Mouse (Mus musculus) spleen, adult 18-20 months (tissue): ENCODE data around the gene Tomm7.
A peak's percentile ranks its signal among the peaks of the same experiment; 100 is the strongest.
"Not testable (repeated sequence)": the region's sequence is repeated elsewhere in the genome, so short reads cannot be mapped to it uniquely, and the experiment has no call there.

Source experiments
- DNase-seq, 2 experiments: peaks; one replicate each; pipeline ENCODE4 v3.0.0; 2022; ENCODE audit warnings: mixed read lengths in 2 of 2

The Tomm7 gene

GRCm38 (mm10) chr5:23850345-23851159 is 6.6 kb upstream of the Tomm7 start:
- peak; percentile 87 to 97 for DNase-seq

GRCm38 (mm10) chr5:23845141-23845540 is 1.2 kb upstream of the Tomm7 start:
- no peak for DNase-seq

- no peak for DNase-seq
Measured at GRCm38 (mm10) chr5:23844531-23844841, 525 bp upstream of the Tomm7 start.

- no peak for DNase-seq
Measured at GRCm38 (mm10) chr5:23838158-23838557, 5.8 kb downstream of the Tomm7 start.

GRCm38 (mm10) chr5:23835691-23836090 is 8.3 kb downstream of the Tomm7 start:
- not testable (repeated sequence) for DNase-seq

- DNase-seq: no peak
Measured at GRCm38 (mm10) chr5:23830897-23831752, 12.8 kb downstream of the Tomm7 start.

- peak; percentile 38 to 63 for DNase-seq
Measured at GRCm38 (mm10) chr5:23826321-23827004, 17.5 kb downstream of the Tomm7 start.

GRCm38 (mm10) chr5:23824171-23824733 is 19.7 kb downstream of the Tomm7 start:
- no peak for DNase-seq

- no peak for DNase-seq
Measured at GRCm38 (mm10) chr5:23822306-23822705, 21.7 kb downstream of the Tomm7 start.

- no peak for DNase-seq
Measured at GRCm38 (mm10) chr5:23816681-23817080, 27.3 kb downstream of the Tomm7 start.

GRCm38 (mm10) chr5:23814841-23815240 is 29.1 kb downstream of the Tomm7 start:
- no peak for DNase-seq

- no peak for DNase-seq
Measured at GRCm38 (mm10) chr5:23792726-23793125, 51.2 kb downstream of the Tomm7 start.

- DNase-seq: no peak
Measured at GRCm38 (mm10) chr5:23789078-23789612, 54.8 kb downstream of the Tomm7 start.
